Mouse (Mus musculus) splenic B cell, adult 2 months (primary cell): ENCODE data around the gene Slc38a6.

Experiments used
- DNase-seq: peaks from one replicate; pipeline ENCODE4 v3.0.0-alpha.2; 2011; ENCODE audit warnings: low read depth, low spot score
- H3K27me3 ChIP-seq: 2 replicates; pipeline ENCODE4 v1.6.1; 2012; ENCODE audit warnings: mild to moderate bottlenecking, low read length, moderate library complexity, mixed read lengths; ENCODE audit not compliant: control insufficient read depth, poor library complexity, insufficient read depth, severe bottlenecking
- H3K36me3 ChIP-seq: 2 replicates; pipeline ENCODE4 v1.6.1; 2012; ENCODE audit warnings: mild to moderate bottlenecking, low read length, moderate library complexity, mixed read lengths; ENCODE audit not compliant: control insufficient read depth, poor library complexity, insufficient read depth, severe bottlenecking

Slc38a6 gene

DNA sequence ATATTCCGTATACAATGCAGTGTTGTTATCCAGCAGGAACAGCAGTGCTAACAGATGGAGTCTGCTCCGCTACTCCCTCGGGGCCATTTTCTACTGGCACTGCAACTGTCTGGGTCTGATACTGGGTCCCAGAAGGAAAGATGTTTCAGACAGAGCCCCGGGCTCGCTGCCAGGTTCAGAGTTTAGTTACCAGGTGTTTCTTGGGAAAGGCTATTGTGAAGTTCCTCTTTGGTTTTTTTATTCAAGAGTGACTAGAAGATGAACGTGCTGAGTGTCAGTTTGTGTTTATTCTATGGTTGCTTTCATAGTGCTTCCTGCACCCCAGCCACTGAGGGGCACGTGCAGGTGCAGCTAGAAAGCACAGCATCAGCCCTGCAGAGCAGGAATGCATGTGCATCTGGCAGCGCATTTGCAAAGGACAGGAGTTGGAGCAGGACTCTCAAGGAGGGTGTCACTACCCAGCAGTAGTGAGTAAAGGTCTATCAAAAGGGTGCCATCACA lies 47.5 kb downstream of the Slc38a6 start:
- Histone ChIP-seq H3K36me3 (no peaks in the 10 kb centered on the region), H3K27me3 (no peaks in the 10 kb centered on the region)
- DNase-seq, result no peak

GRCm38 (mm10) chr12:73337127-73337526 lies 50.5 kb downstream of the Slc38a6 start:
- no peaks in the 10 kb centered on the region for H3K27me3 ChIP-seq
- no peaks in the 10 kb centered on the region for H3K36me3 ChIP-seq
- DNase-seq, result no peak

DNA sequence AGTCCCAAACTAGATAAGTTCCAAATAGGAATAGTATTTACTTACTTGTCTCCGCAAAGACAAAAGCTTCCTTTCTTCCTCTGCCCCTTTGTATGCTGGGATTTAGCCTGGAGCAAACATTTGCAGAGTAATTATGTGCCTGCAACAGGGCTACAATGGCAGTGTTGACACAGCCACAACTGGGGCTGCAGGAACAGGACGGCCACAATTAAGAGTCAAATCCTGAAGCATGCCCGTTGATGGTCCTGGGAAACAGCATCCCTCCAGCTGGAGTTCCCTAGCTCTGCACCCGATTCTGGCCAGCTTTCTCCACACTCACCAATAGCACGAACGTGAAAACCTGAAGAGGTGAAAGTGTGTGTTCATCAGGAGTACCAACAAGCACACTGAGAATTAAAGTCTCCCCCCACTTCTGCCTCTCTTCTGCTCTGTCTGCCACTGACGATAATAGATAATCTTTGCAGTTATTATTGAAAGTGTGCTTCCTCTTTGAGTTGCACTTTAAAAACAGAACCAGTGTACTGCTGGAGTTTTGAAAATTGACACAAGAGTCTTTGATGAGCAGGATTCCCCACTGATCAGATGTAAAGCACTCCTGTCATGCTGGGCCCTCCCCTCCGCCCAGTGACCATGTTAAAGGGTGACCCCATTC lies 54.2 kb downstream of the Slc38a6 start:
- no peaks in the 10 kb centered on the region for H3K27me3 ChIP-seq
- H3K36me3 ChIP-seq, result no peaks in the 10 kb centered on the region
- DNase-seq, result no peak

DNA sequence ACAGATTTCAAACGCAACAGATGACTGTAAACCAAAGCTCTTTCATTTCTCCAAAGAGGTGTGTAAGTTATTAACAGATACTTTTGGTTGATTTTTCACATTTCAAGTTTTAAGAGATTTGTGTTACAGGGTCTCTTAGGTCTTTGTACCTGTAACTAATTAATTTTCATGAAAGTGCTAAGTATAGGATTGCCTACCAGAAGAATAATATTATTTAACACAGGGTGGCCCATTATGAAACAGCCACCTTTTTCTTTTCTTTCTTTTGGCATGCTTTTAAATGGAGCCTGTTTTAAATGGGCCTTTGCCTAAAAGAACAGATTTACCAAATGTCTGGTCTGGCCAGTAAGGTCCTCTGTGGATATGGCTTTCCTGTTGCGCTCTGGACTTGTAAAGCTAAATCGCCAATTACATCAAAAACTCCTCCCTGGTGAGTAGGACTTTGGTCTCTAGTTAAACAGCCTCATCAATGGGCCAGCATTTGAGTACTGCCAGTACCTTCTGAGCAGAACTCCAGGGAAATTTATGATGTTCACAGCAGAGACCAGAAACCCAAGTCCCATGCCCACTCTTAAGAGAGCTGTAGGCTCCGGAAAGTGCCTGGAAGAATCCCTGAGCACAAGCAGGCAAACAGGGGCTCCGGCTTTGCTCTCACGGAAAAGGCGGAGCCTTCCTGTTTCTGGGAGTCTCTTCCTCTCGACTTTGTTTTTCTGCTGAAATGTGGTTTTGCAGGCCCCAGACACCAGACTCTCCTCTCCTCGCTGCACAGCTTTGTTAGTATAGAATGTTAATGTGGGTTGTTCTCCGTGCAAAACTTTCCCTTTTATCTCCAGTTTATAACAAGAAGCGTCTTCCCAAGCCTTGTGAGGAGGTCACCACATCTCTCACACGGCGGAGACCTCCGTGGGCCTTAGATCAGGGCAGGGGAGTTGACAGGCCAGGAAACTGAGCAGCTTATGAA lies 55.4 kb downstream of the Slc38a6 start:
- DNase-seq, result no peak
- Histone ChIP-seq H3K27me3 (no peaks in the 10 kb centered on the region), H3K36me3 (no peaks in the 10 kb centered on the region)

DNA sequence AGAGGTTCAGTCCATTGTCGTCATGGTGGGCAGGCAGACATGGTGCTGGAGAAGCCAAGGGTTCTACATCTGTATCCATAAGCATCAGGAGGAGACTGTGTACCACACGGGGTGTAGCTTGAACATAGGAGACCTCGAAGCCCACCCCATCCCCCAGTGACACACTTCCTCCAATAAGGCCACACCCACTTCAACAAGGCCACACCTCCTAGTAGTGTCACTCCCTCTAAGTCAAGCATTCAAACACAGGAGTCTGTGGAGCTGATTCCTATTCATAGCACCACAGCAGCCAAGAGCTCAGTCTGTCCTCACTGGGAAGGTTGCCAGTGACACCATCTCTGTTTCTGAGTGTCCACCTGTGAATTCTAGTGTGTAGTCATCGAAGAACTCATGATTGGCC lies 57.7 kb downstream of the Slc38a6 start:
- no peak for DNase-seq
- no peaks in the 10 kb centered on the region for H3K36me3 ChIP-seq
- no peaks in the 10 kb centered on the region for H3K27me3 ChIP-seq

DNA sequence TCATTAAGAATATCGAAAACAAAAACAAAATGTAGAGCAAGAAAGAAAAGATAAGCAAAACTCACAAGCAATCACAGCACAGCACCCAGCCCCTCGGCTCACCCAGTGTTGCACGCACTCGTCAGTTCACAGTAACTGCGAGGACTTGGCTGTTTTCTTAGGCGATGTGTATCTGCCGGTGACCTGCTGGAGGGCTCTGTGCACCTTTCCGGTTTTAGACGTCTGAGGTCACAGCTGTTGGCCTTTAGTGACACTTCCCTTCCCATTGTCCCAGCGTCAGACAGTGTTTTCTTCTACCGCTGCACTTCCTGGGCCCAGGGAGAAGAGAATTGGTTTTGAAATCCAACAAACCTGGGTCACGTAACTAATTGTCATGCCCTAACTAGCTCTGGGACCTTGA lies 58.6 kb downstream of the Slc38a6 start:
- no peaks in the 10 kb centered on the region for H3K36me3 ChIP-seq
- DNase-seq, result no peak
- no peaks in the 10 kb centered on the region for H3K27me3 ChIP-seq

GRCm38 (mm10) chr12:73347202-73347601 lies 60.6 kb downstream of the Slc38a6 start:
- no peaks in the 10 kb centered on the region for H3K27me3 ChIP-seq
- peaks cover 2% of the 10 kb centered on the region; the same call in 1 of the 2 replicates for H3K36me3 ChIP-seq
- no peak for DNase-seq

DNA sequence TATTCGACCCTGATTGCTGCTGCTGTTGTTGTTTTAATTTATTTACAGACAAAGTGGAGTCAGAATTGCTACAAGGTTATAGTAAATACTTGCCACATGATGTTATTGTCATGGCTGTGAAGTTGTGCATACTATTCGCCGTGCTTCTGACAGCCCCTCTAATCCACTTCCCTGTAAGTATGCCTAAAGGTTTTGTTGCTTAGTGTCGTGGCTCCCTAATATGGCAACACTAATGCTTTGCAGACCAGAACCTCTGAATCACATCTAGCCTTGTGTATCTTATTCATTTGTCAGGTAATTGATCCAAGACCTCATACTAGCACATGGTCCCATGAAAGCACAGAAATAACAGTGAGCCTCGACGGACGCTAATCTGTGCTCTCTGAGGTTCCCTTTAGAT lies 63.9 kb downstream of the Slc38a6 start:
- no peak for DNase-seq

DNA sequence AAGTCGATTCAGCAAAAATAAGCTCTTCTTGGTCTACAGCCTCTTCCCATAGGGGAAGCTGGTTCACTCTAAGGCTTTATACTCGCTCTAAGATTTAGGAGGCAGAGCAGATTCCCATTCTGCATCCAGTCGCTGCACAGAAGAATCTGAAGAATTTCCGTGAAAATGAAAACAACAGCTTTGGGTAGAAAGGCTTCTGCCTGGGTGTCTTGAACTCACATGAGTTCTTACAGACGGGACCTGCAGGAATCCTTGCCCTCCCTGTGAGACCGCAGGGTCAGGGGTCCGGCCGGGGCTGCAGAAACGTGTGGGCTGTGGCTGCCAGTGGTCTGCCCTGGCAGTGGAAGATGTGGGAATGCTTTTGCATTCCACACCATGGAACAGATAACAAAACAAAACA lies 64.4 kb downstream of the Slc38a6 start:
- Histone ChIP-seq H3K36me3 (peaks cover 2% of the 10 kb centered on the region; the same call in 1 of the 2 replicates), H3K27me3 (no peaks in the 10 kb centered on the region)
- DNase-seq, result no peak

More for the DNA sequence above, 63.9 kb downstream of the Slc38a6 start:
- Histone ChIP-seq H3K36me3 (peaks cover 2% of the 10 kb centered on the region; the same call in 1 of the 2 replicates), H3K27me3 (no peaks in the 10 kb centered on the region)

- peaks cover 2% of the 10 kb centered on the region; the same call in 1 of the 2 replicates for H3K36me3 ChIP-seq
- no peak for DNase-seq
- no peaks in the 10 kb centered on the region for H3K27me3 ChIP-seq
These were observed 65.2 kb downstream of the Slc38a6 start for GRCm38 (mm10) chr12:73351746-73352145.

DNA sequence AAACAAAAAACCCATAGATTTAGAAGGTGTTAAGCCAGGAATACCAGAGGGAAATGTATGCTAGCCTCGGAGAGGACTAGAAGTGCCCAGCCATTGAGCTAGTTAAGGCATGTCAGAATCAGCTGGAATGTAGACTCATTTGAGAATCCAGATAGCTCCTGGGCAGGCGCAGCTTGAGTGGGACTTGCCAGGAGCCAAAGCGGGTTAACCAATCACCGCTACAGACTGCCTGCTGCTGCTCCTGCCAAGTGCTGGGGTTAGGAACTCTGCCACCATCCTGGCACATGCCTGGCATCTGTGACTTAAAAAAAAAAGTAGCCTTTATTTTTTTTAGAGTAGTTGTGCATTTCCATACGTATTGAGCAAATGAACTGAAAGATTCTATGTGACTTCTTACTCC lies 66.8 kb downstream of the Slc38a6 start:
- H3K27me3 ChIP-seq, result no peaks in the 10 kb centered on the region
- H3K36me3 ChIP-seq, result peaks cover 2% of the 10 kb centered on the region; the same call in 1 of the 2 replicates
- no peak for DNase-seq

DNA sequence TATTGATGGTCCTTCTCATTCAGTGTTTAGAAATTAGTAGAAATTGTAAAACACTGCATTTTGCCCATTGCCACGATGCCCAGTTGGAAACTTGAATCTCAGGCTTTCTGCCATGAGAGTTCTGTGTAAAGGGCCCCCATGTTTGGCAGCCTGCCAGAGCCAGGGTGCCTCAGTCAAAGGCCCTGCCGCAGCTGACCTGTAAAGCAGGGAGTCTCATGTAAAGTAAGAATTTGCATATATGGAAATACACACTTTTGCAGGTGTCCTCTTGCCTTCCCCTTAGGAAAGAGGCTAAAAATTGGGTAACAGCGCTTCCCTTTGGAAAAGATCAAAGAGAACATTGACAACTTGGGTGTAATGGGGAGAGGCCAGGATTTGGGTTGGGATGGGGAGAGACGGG lies 67.9 kb downstream of the Slc38a6 start:
- H3K36me3 ChIP-seq, result peaks cover 2% of the 10 kb centered on the region; the same call in 1 of the 2 replicates
- H3K27me3 ChIP-seq, result no peaks in the 10 kb centered on the region
- no peak for DNase-seq

DNA sequence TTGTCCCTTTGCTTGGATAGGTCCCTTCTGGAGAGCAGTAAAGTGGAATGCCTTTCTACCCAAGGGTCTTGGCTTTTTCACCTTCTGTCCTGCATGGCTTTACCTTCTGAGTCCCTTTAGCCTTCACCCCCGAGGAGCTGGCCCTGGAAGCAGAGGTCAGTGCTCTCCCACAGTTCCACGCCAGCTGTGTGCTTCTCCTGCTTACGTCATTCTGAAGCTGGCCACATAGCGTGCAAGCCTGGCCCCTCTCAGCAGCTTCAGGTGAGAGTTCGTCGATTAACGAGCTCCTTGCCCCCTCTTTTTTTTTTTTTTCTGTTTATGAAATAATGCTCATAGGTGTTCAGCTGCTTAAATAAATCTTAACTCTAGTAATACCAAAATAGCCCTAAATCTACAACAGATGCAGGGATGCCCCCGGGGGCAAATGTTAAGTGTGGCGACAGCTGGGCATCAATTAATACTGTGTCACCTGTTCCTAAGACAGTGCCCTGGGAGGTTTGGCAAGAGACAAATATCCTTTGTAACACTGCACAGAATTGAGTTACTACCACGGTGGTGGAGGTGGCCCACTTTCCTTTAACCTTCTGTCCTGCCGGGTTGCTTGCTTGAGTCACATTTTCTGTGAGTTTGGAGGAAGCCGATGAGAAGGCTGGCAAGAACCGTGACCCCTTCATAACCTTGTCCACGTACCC lies 68.7 kb downstream of the Slc38a6 start:
- Histone ChIP-seq H3K36me3 (peaks cover 2% of the 10 kb centered on the region; the same call in 1 of the 2 replicates), H3K27me3 (no peaks in the 10 kb centered on the region)
- DNase-seq, result no peak

- Histone ChIP-seq H3K27me3 (no peaks in the 10 kb centered on the region), H3K36me3 (peaks cover 1% of the 10 kb centered on the region)
- DNase-seq, result no peak
These were observed 70.1 kb downstream of the Slc38a6 start for GRCm38 (mm10) chr12:73356696-73357095.
